Mouse (Mus musculus): Measurements from ENCODE around the gene Flcn. TPM values are rescaled to one million over a fixed set of nuclear protein-coding genes. Genes with fewer than 3 reads are reported as not detected.

Gene Flcn
- polyA plus RNA-seq (2012; rRNA removed; ENCODE audit: low replicate concordance) = 58.6 and 69.3 TPM in 2 replicates

DNA sequence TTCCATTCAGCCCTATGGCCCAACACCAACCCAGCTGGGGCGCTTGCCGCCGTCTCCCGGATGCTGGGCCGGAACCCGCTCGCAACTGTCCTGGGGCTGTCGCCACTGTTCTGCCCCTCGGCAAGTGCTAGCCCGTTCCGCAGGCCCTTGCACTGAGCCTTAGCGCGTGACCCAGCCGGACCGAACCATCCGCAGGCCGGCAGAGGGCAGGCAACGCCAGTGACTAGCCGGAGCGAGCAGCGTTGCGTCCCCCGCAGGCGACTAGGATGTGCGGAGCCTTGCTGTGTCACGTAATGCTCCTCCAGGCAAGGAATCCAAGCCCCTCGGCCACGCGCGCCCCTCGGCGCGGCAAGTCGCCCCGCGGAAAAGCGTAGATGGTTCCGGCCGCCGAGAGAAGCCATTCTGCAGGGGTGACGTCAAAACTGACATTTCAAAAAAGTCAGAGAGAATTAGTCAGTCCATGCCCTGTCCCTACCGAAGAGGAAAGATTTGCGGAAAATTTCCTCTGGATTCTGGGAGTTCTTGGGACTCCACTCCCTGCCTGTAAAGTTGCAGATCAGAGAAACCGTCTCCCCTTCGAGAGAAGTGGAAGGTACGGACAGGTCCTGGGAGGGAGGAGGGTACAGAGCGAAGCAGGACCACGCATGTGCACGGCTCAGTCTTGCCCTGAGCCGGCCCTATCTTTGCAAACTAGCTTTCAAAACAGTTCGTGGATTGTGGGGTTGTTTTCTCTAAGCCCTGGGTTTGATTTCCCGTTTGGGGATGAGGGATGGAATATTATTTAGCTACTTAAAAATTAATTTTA lies at the start of gene Flcn:
Flcn (minus strand) TSS at position 347 of the 805 bp plus-strand sequence.

DNA sequence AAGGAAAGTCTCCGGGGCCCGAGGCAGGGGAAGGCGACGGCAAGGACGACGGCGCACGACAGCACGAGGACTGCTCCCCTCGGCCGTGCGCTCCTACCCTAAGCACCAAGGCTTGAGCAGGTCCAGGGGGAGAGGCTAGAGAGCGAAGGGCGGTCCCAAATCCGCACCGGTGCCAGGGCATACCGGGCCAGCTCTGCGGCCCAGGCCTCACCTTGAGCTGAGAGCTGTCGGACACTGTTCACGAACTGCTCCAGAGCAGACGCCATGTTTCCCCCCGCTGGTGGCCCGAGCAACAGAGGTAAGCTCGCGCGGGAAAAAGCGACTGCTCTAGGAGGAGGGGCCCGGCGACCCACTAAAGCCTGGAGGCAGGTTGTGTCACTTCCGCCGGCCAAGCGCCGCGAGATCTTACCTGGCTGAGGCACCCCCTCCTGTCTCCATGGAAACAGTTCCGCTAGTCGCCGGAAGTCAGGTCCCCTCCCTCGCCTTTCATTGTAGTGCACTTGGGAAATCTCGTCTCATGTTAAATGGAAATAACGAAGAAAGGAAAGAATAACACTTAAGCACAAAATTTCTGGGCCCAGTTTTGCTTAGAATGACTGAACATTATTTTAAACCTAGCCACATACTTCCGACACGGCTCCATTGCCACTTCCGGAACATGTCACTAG lies 29.8 kb upstream of the Flcn start, which contains the start of gene Cops3:
Cops3 (minus strand) TSS at position 380 of the 668 bp plus-strand sequence.

DNA sequence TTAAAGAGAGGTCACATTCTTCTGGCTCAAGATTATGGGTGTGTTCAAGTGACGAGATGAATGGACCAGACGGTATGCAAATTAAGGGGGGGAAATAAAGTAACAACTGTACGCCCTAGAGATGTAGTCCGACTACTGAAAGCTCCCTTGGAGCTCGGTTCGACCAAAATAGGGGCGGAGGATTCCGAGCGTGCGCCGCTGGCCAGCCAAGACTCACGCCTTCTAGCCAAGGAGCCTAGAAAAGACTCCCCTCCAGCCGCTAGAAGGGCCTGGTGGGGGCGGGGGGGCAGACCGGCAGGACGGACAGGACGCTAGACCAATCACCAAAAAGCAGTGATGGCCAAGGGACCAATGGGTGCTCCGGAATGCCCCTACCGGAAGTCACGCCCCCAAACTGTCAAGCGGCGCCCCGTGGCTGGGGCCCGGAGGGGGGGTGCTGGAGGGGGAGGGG lies 29.2 kb upstream of the Flcn start, which contains the start of gene Nt5m:
Nt5m (plus strand) TSS at position 440 of the 451 bp plus-strand sequence.

DNA sequence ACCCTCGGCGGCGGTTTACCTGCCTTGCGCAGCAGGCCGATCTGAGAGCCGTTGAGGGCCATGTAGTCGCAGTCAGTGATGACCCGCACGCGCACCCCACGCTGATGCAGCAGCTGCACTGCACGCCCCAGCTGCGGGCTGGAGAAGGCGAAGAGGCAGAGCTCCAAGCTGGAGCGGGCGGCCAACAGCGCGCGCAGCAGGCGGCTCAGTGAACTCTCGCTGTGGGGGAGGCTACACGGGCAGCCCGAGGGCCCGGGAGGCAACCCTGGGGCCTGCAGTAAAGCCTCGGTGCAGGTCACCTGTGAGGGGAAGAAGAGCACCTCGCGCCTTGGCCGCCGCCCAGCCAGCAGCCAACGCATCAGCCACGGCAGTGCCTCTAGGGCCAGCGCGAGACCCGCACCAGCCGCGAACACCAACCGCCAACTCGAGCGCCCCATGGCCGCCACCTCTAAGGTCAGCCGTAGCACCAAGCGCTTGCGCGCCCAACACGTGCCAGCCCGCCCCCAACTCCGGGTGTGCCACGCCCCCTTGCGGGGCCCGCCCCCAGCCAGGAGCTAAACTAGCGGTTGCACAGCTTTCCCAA lies 22.5 kb downstream of the Flcn start, which contains the start of gene Pld6:
Pld6 (minus strand) TSS at position 447 of the 583 bp plus-strand sequence.

Other genes with a start within 250 kb of the Flcn start
- not detected in 2 replicates for gene Olfr222, start 233.8 kb downstream of the Flcn start, polyA plus RNA-seq (2012; rRNA removed; ENCODE audit: low replicate concordance)
- gene Olfr223, start 216.7 kb downstream of the Flcn start, polyA plus RNA-seq (2012; rRNA removed; ENCODE audit: low replicate concordance) = not detected in 2 replicates
- gene Mprip, start 148.7 kb downstream of the Flcn start, polyA plus RNA-seq (2012; rRNA removed; ENCODE audit: low replicate concordance) = 81.1 and 126 TPM in 2 replicates
- gene Pld6, start 22.4 kb downstream of the Flcn start, polyA plus RNA-seq (2012; rRNA removed; ENCODE audit: low replicate concordance) = 1.2 and 1.3 TPM in 2 replicates
- 28.2 and 39.1 TPM in 2 replicates for gene Nt5m, start 29.4 kb upstream of the Flcn start, polyA plus RNA-seq (2012; rRNA removed; ENCODE audit: low replicate concordance)
- gene Cops3, start 29.8 kb upstream of the Flcn start, polyA plus RNA-seq (2012; rRNA removed; ENCODE audit: low replicate concordance) = 10.5 and 28.6 TPM in 2 replicates
- gene Med9, start 138.2 kb upstream of the Flcn start, polyA plus RNA-seq (2012; rRNA removed; ENCODE audit: low replicate concordance) = 18.9 and 27.8 TPM in 2 replicates
- gene Rasd1, start 154.9 kb upstream of the Flcn start, polyA plus RNA-seq (2012; rRNA removed; ENCODE audit: low replicate concordance) = 49.5 and 62.0 TPM in 2 replicates
- gene Pemt, start 236.5 kb upstream of the Flcn start, polyA plus RNA-seq (2012; rRNA removed; ENCODE audit: low replicate concordance) = 20.3 and 30.7 TPM in 2 replicates